Mouse (Mus musculus): ENCODE measurements around the gene Gm49337.
"Not testable (repeated sequence)": the region's sequence is repeated elsewhere in the genome, so short reads cannot be mapped to it uniquely, and the experiment has no call there.

Gm49337 gene

GRCm38 (mm10) chr4:116215895-116216605 lies 42.9 kb downstream of the Gm49337 start:
- no peak for DNase-seq

- DNase-seq: no peak
These were observed 43.9 kb downstream of the Gm49337 start for GRCm38 (mm10) chr4:116217046-116217445.

- not testable (repeated sequence) for DNase-seq
These were observed 44.5 kb downstream of the Gm49337 start for GRCm38 (mm10) chr4:116217661-116218060.

- no peak for DNase-seq
These were observed 45.9 kb downstream of the Gm49337 start for GRCm38 (mm10) chr4:116219056-116219455.

- peak in 1 of 2 experiments; percentile 2 for DNase-seq
These were observed 47.0 kb downstream of the Gm49337 start for GRCm38 (mm10) chr4:116220071-116220650.

GRCm38 (mm10) chr4:116220780-116221139 lies 47.6 kb downstream of the Gm49337 start:
- DNase-seq: no peak

GRCm38 (mm10) chr4:116221140-116221851 lies 48.1 kb downstream of the Gm49337 start, which contains the start of gene Pik3r3:
TSS of gene Pik3r3 (plus strand) at chr4:116221618.
- peak; percentile 97 to 99 for DNase-seq

- peak; percentile 18 to 29 for DNase-seq
These were observed 49.0 kb downstream of the Gm49337 start for GRCm38 (mm10) chr4:116221996-116222842.

- DNase-seq: no peak
These were observed 49.6 kb downstream of the Gm49337 start for GRCm38 (mm10) chr4:116222843-116223119.

- DNase-seq: no peak
These were observed 70.2 kb downstream of the Gm49337 start for GRCm38 (mm10) chr4:116243377-116243776.

GRCm38 (mm10) chr4:116244240-116244639 lies 71.1 kb downstream of the Gm49337 start:
- DNase-seq: no peak

- peak; percentile 56 to 57 for DNase-seq
These were observed 72.7 kb downstream of the Gm49337 start for GRCm38 (mm10) chr4:116245926-116246325.

- no peak for DNase-seq
These were observed 76.8 kb downstream of the Gm49337 start for GRCm38 (mm10) chr4:116249986-116250385.

GRCm38 (mm10) chr4:116268220-116268619 lies 95.0 kb downstream of the Gm49337 start:
- DNase-seq: no peak

- DNase-seq: peak in 1 of 2 experiments; percentile 6
These were observed 109.0 kb downstream of the Gm49337 start for GRCm38 (mm10) chr4:116282211-116282610.

GRCm38 (mm10) chr4:116291561-116291960 lies 118.4 kb downstream of the Gm49337 start:
- DNase-seq: no peak

GRCm38 (mm10) chr4:116293296-116293695 lies 120.1 kb downstream of the Gm49337 start:
- DNase-seq: peak in 1 of 2 experiments; percentile 15

GRCm38 (mm10) chr4:116300878-116301355 lies 127.7 kb downstream of the Gm49337 start:
- no peak for DNase-seq

- DNase-seq: no peak
These were observed 131.4 kb downstream of the Gm49337 start for GRCm38 (mm10) chr4:116304551-116304950.

- DNase-seq: no peak
These were observed 144.4 kb downstream of the Gm49337 start for GRCm38 (mm10) chr4:116317575-116317974.

- no peak for DNase-seq
These were observed 148.9 kb downstream of the Gm49337 start for GRCm38 (mm10) chr4:116322127-116322526.

GRCm38 (mm10) chr4:116329256-116329655 lies 156.1 kb downstream of the Gm49337 start:
- DNase-seq: no peak

- no peak for DNase-seq
These were observed 163.1 kb downstream of the Gm49337 start for GRCm38 (mm10) chr4:116336294-116336693.

Data from thymus, postnatal 36 days (tissue).